Mouse (Mus musculus): ENCODE data around the gene Camk1d. TPM values are rescaled to one million over a fixed set of nuclear protein-coding genes. Genes with fewer than 3 reads are reported as not detected.

Camk1d gene
- total RNA-seq, 2 experiments from 2014 or later, result 6.6 TPM

DNA sequence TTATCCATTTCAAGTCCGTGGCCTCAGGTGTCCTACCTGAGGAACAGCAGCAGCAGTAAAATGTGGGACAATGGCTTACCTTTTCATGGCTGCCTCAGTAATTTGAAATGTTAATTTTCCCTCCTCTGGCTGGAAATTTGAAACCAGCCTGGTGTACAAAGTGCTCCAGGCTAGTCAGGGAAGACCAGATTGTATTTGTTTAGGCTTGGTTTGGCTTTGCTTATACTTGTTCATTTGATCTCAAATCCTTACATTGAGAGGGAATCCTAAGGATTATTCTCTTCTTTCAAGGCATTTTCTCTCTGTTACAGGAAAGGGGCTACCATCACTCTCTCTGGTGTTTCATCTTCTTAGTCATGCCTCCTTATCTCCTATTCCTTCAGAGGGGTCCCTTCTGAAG is 236.8 kb downstream of the Camk1d start:
- no peak for DNase-seq

DNA sequence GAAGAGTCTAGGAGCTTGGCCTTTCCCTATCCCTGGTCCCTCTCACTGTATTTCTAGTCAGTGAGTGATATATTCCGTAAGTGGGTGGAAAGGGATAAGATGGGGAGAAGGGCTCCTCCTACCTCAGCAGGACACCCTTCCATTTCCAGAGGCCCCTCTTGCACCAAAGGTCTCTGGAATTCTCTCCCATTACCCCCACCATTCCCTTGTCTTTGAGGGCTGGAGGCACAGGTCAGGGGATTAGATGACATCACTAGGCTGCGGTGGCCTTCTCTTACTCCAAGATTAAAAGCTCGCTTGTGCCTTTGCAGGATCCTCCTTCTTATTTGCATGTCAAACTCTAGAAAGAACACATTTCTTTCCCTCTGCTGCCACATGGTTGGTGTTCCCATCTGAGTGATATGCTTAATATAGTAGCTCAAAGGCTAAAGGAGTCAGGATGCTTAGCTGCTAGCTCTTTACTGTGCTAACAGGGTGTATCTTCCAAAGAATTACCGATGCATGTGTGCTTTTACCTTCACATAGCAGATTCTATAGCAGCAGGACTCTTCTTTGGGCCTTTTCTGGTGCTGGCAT is 244.9 kb downstream of the Camk1d start:
- DNase-seq, result no peak

- no peak for DNase-seq
Observed at GRCm38 (mm10) chr2:5467537-5467936, 246.8 kb downstream of the Camk1d start.

- DNase-seq, result no peak
Observed at GRCm38 (mm10) chr2:5458671-5459235, 255.6 kb downstream of the Camk1d start.

DNA sequence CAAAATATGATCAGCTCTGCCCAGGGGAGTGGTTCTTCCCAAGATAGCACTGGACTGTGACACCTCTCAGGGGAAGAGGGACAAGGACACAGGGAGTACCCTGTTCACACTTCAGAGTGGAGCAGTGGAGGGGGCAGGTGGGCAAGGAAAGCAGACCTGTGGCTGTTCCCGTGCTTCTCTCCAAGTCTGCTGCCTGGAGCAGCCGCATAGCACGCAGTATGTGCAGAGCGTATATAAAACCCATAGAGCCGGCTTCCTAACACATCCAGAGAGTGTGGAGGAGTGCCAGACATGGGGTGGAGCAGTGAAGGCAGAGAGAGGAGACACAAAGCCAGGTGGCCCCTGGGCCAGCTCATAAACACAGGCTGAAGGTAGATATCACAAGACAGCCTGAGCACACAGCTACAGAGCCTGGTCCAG is 256.2 kb downstream of the Camk1d start:
- no peak for DNase-seq

DNA sequence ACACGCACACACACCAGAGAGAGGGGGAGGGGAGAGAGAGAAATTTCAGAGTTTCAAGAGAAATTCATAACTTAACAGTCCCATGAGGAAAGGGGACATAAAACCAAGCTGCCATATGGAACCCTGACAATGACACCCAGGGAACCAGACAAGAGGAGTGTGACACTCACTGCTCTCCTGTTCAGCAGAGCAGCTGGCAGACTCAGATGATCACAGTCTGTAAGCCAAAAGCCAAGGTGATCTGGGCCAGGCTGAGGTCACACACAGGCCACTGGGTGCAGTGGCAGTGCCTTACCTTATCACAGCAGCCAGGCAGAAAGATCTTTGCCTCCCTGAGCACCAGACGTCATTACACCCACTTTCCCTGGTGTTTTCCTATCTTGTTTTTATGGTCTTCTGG is 258.2 kb downstream of the Camk1d start:
- peak in 1 of 2 experiments; percentile 6 for DNase-seq

DNA sequence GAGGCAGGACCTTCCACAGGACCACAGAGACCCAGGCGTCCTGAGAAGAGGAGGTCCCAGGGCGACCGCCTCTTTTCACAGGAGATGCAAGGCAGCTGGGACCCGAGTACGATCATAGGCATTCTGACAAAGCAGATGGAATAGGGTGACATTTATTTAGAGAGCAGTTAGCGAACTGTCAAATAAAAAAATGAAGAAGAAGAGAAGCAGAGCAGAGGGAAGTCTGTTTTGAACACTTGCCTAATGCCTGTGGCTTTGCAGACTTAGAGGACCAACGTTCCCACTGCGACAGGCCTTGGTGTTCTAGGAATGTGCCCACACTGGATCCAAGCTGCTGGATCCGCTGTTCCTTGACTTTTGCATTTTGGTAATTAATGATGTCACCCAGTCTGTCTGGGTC is 259.5 kb downstream of the Camk1d start:
- no peak for DNase-seq

- no peak for DNase-seq
Observed at GRCm38 (mm10) chr2:5451654-5452053, 262.7 kb downstream of the Camk1d start.

- no peak for DNase-seq
Observed at GRCm38 (mm10) chr2:5445357-5445756, 269.0 kb downstream of the Camk1d start.

- no peak for DNase-seq
Observed at GRCm38 (mm10) chr2:5437690-5438089, 276.6 kb downstream of the Camk1d start.

- DNase-seq, result no peak
Observed at GRCm38 (mm10) chr2:5435587-5436253, 278.6 kb downstream of the Camk1d start.

- DNase-seq, result peak; percentile 12
Observed at GRCm38 (mm10) chr2:5431309-5431708, 283.0 kb downstream of the Camk1d start.

- DNase-seq, result no peak
Observed at GRCm38 (mm10) chr2:5429921-5430320, 284.4 kb downstream of the Camk1d start.

DNA sequence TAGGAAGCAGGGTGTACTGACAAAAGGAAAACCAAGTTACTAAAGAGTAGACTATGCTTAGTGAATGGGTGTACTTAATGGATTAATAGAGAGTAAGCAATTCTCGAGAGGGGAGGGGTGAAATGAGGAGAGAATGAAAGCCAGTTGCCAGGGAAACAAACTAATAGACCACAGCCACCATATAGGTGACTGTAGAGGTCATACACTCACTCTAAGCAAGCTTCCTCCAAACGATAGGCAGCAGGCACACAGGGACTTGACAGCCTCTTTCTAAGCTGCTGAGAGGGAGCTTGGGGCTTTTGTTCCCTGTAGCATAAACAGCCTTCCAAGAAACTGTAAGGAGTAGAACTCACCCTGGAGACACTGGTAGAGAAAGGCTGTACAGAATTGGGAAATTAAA is 288.2 kb downstream of the Camk1d start:
- DNase-seq, result no peak

DNA sequence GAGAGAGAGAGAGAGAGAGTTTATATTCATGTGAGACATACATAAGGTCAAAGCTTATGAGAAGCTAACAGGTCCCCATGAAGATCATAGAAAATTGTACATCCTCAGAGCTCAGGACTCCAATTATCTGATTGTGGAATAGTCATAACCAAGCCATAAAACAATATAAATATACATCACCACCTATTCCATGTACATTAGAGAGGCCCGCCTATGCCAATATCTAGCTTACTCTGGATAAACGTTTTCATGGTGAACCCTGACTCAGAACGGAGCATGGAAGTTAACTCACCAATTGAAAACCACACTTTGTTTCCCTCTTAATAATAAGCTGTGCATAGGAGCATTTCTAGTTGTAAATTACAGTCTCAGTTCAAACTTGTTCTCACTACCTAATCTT is 288.7 kb downstream of the Camk1d start:
- no peak for DNase-seq

DNA sequence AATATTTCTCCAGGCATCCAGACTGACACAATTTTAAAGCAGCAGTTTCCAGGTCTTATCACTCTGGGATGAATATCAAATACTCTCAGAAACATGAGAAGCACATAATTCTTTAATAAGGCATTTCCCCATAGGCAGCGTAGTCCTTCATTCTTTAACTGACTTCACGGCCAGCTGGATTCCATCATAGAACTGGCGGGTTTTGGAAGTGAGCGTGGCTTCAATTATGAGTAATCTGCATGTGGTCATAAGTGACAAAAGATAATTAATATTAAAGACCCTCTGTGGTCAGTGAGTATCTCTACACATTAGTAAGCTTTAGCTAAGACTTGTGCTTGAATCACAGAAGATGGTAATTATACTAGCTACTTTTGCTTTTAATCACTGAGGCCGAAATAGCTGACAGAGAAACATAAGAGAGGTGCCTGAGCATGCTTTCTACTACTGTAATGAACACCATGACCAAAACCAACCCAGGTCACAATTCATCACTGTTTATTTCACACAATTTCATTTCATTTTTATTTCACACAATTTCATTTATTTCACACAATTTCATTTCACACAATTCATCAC is 293.6 kb downstream of the Camk1d start:
- DNase-seq, result no peak

DNA sequence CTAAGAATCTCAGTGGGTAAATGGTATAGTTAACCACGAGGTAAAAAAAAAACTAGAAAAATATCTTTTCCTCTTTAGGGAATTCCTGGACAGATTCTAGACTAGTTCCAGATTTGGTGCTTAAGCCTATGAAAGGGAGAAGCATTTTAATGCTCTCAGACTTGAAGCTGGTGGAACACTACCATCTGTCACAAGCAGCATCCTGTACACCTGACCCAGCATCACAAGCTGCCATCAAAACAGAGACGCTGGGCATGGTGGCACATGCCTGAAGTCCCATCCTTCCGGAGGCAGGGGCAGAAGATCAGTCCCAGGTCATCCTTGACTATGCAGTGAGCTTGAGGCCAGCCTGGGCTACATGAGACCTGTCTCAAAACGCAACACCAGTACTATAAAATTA is 295.5 kb downstream of the Camk1d start:
- DNase-seq, result no peak

GRCm38 (mm10) chr2:5417158-5418032 is 296.9 kb downstream of the Camk1d start:
- peak in 1 of 2 experiments; percentile 27 for DNase-seq

- no peak for DNase-seq
Observed at GRCm38 (mm10) chr2:5411774-5412173, 302.5 kb downstream of the Camk1d start.

GRCm38 (mm10) chr2:5403850-5404249 is 310.5 kb downstream of the Camk1d start:
- DNase-seq, result peak; percentile 9 to 21

- no peak for DNase-seq
Observed at GRCm38 (mm10) chr2:5402036-5402435, 312.3 kb downstream of the Camk1d start.

GRCm38 (mm10) chr2:5398505-5398904 is 315.8 kb downstream of the Camk1d start:
- DNase-seq, result no peak
